Mouse (Mus musculus) inflammation-experienced regulatory T-cells (primary cell): ENCODE results near the gene Upk1b. TPM values are rescaled to one million over a fixed set of nuclear protein-coding genes. Genes with fewer than 3 reads are reported as not detected.

Source experiments
- polyA plus RNA-seq, 2 experiments: library from polyadenylated mRNA; unstranded; fragments of 100-300 nt; shearing (Covaris generic); gene quantifications; one replicate each; pipeline ENCODE4 v1.2.1; 2017

The Upk1b gene
- under 1 TPM in 1 of 2 experiments, not detected in 1; 0.37 TPM for polyA plus RNA-seq

GRCm38 (mm10) chr16:38800091-38800490 is at the start of gene Upk1b:
Gene Upk1b (minus strand): TSS chr16:38800328.

GRCm38 (mm10) chr16:38828649-38829048 is 28.5 kb upstream of the Upk1b start, which contains the start of gene 4930435E12Rik:
Gene 4930435E12Rik (minus strand): TSS chr16:38828749.

GRCm38 (mm10) chr16:38742113-38742658 is 57.9 kb downstream of the Upk1b start, which contains the start of gene B4galt4:
Gene B4galt4 (plus strand): TSS chr16:38742264.

Other genes with a start within 250 kb of the Upk1b start
- 10 to 100 TPM; 42.0 to 45.0 TPM for gene Tmem39a, start 241.6 kb downstream of the Upk1b start, polyA plus RNA-seq
- gene Arhgap31, start 87.1 kb downstream of the Upk1b start, polyA plus RNA-seq = 10 to 100 TPM; 39.0 to 58.8 TPM
- 10 to 100 TPM in 1 of 2 experiments, 1 to 10 TPM in 1; 3.7 to 13.0 TPM for gene B4galt4, start 58.1 kb downstream of the Upk1b start, polyA plus RNA-seq
- gene 4930435E12Rik, start 28.4 kb upstream of the Upk1b start, polyA plus RNA-seq = not detected
- gene Igsf11, start 92.3 kb upstream of the Upk1b start, polyA plus RNA-seq = under 1 TPM in 1 of 2 experiments, not detected in 1; 0.13 TPM